Mouse (Mus musculus) liver, adult 2 months (tissue): Measurements from ENCODE around the gene Dnah8.

ENCODE experiments used
- CTCF ChIP-seq: fragments of 200-500 bp; IDR thresholded peaks from 2 replicates; pipeline ENCODE4 v1.5.1; 2011; ENCODE audit warnings: low read depth, low read length, control low read depth
- POLR2A ChIP-seq: fragments of 200-500 bp; IDR thresholded peaks from 2 replicates; pipeline ENCODE4 v1.6.1; 2011; ENCODE audit warnings: low read length, control low read depth; ENCODE audit not compliant: insufficient read depth; ENCODE audit errors: extremely low read depth

DNA sequence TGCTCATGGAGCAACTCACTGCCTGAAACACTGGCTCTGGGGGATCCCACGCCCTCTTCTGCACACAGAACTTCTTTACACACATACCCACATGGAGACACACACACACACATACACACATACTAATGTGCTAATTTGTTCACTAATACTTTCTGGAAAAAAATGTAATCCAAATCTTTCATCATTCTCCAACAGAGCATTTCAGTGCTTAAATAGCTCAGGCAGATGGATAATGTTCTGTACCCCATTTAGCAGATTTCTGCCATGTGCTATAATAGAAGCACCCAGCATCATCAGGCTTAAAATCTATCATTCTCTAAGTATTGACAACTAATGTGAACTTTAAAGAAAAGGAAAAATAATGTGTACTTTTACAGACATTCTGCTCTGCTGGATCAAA lies 43.4 kb upstream of the Dnah8 start:
- TF ChIP-seq CTCF, result no peak
- no peak for TF ChIP-seq POLR2A
